ENCODE assay signal across 8 mouse cellular contexts in genomic region chr8:33991917-33992875, GRCm38 (mm10).
DNase-seq lines count a peak whose midpoint lies in the region; ATAC-seq and TF ChIP-seq lines count a peak whose summit lies in the region.

No protein-coding gene starts in this region.

- H3K4me2 ChIP-seq in heart, embryonic 11.5 days = peak overlapping the region; percentile 27
- peak overlapping the region; percentile 40 for H3K4me2 ChIP-seq in hindbrain, embryonic 13.5 days
- H3K4me2 ChIP-seq in midbrain, embryonic 11.5 days = peak overlapping the region; percentile 31

- H3K9me3 ChIP-seq in heart, embryonic 11.5 days (replicated peaks; ENCODE audit: control insufficient read depth, low read length) = no peaks in the 10 kb centered on the region
- H3K9me3 ChIP-seq in hindbrain, embryonic 13.5 days = no peaks in the 10 kb centered on the region
- H3K9me3 ChIP-seq in midbrain, embryonic 11.5 days (ENCODE audit: control insufficient read depth, low read length) = no peaks in the 10 kb centered on the region

- peak overlapping the region; percentile 96 for H3K27ac ChIP-seq in heart, embryonic 11.5 days (ENCODE audit: low read depth, low read length)
- H3K27ac ChIP-seq in hindbrain, embryonic 13.5 days = no peak overlapping the region
- no peak overlapping the region for H3K27ac ChIP-seq in midbrain, embryonic 11.5 days (ENCODE audit: low read depth, low read length)
- H3K27ac ChIP-seq in thymus, adult 2 months (ENCODE audit: control insufficient read depth, insufficient read depth, low read length) = no peak overlapping the region

- DNase-seq in heart, postnatal 36 days = no peak
- DNase-seq in embryo, embryonic 9.5 days (ENCODE audit: extremely low spot score) = peak; percentile 61
- DNase-seq in midbrain, embryonic 11.5 days (ENCODE audit: low spot score, missing footprints) = no peak
- DNase-seq in thymus, adult 2 months = no peak
- DNase-seq in MN1 (ENCODE audit: low spot score) = no peak

- no peak for ATAC-seq in heart, embryonic 11.5 days (replicated peaks; ENCODE audit: insufficient number of reproducible peaks, low FRiP score, low TSS enrichment)
- ATAC-seq in hindbrain, embryonic 13.5 days (ENCODE audit: low FRiP score) = no peak
- ATAC-seq in midbrain, embryonic 11.5 days (ENCODE audit: low FRiP score) = 0 out of 2 replicates have a peak, but pooled peaks have one; percentile 38
- no peak for ATAC-seq in inflammation-experienced regulatory T-cells, adult 6 months

- peak overlapping the region; percentile 46; the same call in 1 of the 2 replicates for H3K9ac ChIP-seq in heart, embryonic 11.5 days (ENCODE audit: low read depth, low read length)
- H3K9ac ChIP-seq in hindbrain, embryonic 13.5 days = 0 out of 2 replicates have a peak overlapping the region, but pooled peaks have one; percentile 30
- H3K9ac ChIP-seq in midbrain, embryonic 11.5 days (ENCODE audit: low read length) = no peak overlapping the region

- WGBS in heart, embryonic 11.5 days (ENCODE audit: insufficient replicate concordance) = 26% methylated on average over 12 of the region's 12 CpGs
- WGBS in hindbrain, embryonic 13.5 days = 36% methylated on average over 12 of the region's 12 CpGs
- 50% methylated on average over 12 of the region's 12 CpGs for WGBS in midbrain, embryonic 11.5 days
- WGBS in thymus, adult 2 months = 85% methylated on average over 12 of the region's 12 CpGs

- no peaks in the 10 kb centered on the region for H3K27me3 ChIP-seq in heart, embryonic 11.5 days (ENCODE audit: control insufficient read depth, insufficient read depth, low read length)
- H3K27me3 ChIP-seq in hindbrain, embryonic 13.5 days = no peaks in the 10 kb centered on the region
- no peaks in the 10 kb centered on the region for H3K27me3 ChIP-seq in midbrain, embryonic 11.5 days (ENCODE audit: control insufficient read depth, insufficient read depth, low read length)
- no peaks in the 10 kb centered on the region for H3K27me3 ChIP-seq in thymus, adult 2 months (ENCODE audit: control insufficient read depth, insufficient read depth, low read length)

- H3K4me1 ChIP-seq in heart, embryonic 11.5 days (ENCODE audit: control insufficient read depth, insufficient read depth, low read length) = peaks cover 45% of the 10 kb centered on the region
- peaks cover 9% of the 10 kb centered on the region; the same call in 1 of the 2 replicates for H3K4me1 ChIP-seq in hindbrain, embryonic 13.5 days (replicated peaks)
- H3K4me1 ChIP-seq in midbrain, embryonic 11.5 days (ENCODE audit: control insufficient read depth, insufficient read depth, low read length) = no peaks in the 10 kb centered on the region
- H3K4me1 ChIP-seq in thymus, adult 2 months (replicated peaks; ENCODE audit: control insufficient read depth, insufficient read depth, low read length) = no peaks in the 10 kb centered on the region

- intact Hi-C loops in heart, postnatal 36 days (cut with DNase I) = no loop called here

- H3K36me3 ChIP-seq in heart, embryonic 11.5 days (ENCODE audit: control insufficient read depth, insufficient read depth, low read length) = no peaks in the 10 kb centered on the region
- H3K36me3 ChIP-seq in hindbrain, embryonic 13.5 days = no peaks in the 10 kb centered on the region
- H3K36me3 ChIP-seq in midbrain, embryonic 11.5 days (ENCODE audit: control insufficient read depth, insufficient read depth, low read length) = no peaks in the 10 kb centered on the region
- no peaks in the 10 kb centered on the region for H3K36me3 ChIP-seq in thymus, adult 2 months (ENCODE audit: control insufficient read depth, insufficient read depth, low read length)

- TF ChIP-seq POLR2A in thymus, adult 2 months (IDR thresholded peaks at IDR 0.05; ENCODE audit: control insufficient read depth, extremely low read depth, insufficient read depth, low read length, poor library complexity) = no peak

- H3K4me3 ChIP-seq in heart, embryonic 11.5 days (ENCODE audit: low read depth, low read length) = no peak overlapping the region
- H3K4me3 ChIP-seq in hindbrain, embryonic 13.5 days = no peak overlapping the region
- H3K4me3 ChIP-seq in midbrain, embryonic 11.5 days (ENCODE audit: low read depth, low read length) = no peak overlapping the region
- H3K4me3 ChIP-seq in thymus, adult 2 months (ENCODE audit: control insufficient read depth, insufficient read depth, low read length) = no peak overlapping the region

- no peak for TF ChIP-seq CTCF in thymus, adult 2 months (IDR thresholded peaks at IDR 0.05; ENCODE audit: borderline replicate concordance, control insufficient read depth, extremely low read depth, insufficient read depth, low read length, poor library complexity)
